Mouse (Mus musculus) right cerebral cortex, postnatal 10 days (tissue): ENCODE results near the gene Gm17622.

Experiments used
- DNase-seq, 2 experiments: peaks; one replicate each; pipeline ENCODE4 v3.0.0; 2021; ENCODE audit warnings: low spot score in 2 of 2

Gm17622 gene

DNA sequence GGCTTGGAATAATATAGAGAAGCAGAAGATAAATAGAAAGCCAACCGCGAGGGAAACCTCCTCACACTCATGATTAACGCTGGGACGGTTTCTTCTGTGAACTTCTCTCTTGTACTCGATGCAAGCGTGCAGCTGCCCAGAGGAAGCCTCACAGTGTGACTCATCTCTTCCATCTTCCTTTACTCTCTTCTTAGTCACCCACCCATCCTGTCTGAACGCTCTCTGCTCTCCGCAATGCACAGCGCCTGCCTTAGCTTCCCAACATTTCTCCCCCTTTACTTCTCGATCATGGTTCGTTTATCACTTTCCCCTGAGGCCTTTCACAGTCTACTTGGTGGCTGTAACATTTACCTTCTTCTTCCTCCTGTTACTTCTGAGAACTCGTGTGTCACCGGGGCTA is 20.1 kb downstream of the Gm17622 start:
- no peak for DNase-seq

DNA sequence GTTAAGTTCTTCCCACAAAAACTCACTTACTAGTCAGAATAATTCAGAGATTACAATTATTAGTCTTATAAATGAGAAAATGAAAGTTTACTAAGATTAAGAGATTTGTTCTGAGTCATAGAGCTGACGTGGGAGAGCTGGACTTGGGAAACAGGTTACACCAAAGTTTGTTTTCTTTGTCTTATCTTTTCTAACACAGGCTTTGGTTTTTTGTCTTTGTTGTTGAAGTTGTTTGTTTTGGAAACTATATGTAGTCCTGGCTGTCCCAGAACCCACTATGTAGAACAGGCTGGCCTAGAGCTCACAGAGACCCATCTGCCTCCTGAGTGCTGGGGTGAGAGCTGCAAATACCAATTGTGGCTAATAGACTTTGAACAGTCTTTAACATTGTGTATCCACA is 20.7 kb downstream of the Gm17622 start:
- DNase-seq, result no peak

- DNase-seq, result no peak
These were observed 21.4 kb downstream of the Gm17622 start for GRCm38 (mm10) chr13:96511893-96512292.

- DNase-seq, result no peak
These were observed 23.8 kb downstream of the Gm17622 start for GRCm38 (mm10) chr13:96514154-96514942.

GRCm38 (mm10) chr13:96516249-96516648 is 25.7 kb downstream of the Gm17622 start:
- no peak for DNase-seq

DNA sequence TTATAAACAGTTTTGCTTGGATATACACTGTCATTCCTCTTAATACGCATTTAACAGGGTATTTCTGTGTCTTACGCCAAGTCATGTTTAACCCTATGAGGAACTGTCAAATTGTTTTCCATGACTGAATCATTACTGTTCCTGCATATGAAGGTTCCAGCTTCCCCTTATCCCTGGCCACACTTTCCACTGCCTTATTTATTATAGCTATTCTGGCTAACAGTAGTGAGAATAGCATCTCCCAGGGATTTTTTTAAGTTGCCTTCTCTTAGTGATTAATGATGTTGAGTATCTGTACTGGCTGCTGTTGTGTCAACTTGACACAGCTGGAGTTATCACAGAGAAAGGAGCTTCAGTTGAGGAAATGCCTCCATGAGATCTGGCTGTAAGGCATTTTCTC is 26.8 kb downstream of the Gm17622 start:
- DNase-seq, result no peak

- no peak for DNase-seq
These were observed 30.8 kb downstream of the Gm17622 start for GRCm38 (mm10) chr13:96521294-96521693.

DNA sequence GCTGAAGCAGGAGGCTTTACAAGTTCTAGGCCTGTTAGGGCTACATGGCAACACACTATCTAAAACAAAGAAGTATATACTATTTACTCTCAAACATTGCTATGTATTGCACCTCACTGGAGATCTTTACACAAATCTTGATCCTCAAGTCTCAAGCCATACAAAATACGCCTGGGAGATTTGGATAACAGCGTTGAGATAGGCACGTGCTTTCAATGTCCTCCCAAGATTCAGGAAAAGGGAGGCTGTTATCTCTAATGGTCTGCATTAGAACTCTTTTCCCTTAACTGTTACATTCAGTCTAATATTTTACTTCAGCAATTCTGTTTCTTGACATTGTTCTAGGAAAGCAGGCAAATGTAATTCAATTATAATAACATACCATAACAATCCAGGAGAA is 36.5 kb downstream of the Gm17622 start:
- DNase-seq, result no peak

GRCm38 (mm10) chr13:96527856-96528255 is 37.3 kb downstream of the Gm17622 start:
- no peak for DNase-seq

DNA sequence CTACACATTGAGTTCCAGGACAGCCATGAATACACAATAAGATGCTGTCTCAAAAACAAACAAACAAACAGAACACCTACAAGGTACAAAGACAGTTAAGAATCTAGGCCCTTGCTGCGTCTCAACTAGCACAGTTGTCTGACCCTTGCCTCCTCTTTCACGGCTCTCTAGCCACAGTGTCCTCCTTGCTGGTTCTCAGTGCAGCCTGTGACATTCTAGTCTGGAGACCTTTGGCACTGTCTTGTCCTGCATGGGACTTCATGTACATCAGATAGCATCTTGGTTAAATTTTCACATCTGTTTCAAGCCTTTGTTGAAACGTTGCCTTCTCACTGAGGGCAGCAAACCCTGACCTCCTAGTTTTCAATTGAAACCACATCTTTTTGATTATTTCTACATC is 38.2 kb downstream of the Gm17622 start:
- no peak for DNase-seq

- no peak for DNase-seq
These were observed 39.0 kb downstream of the Gm17622 start for GRCm38 (mm10) chr13:96529542-96529941.

GRCm38 (mm10) chr13:96530064-96530463 is 39.5 kb downstream of the Gm17622 start:
- no peak for DNase-seq

GRCm38 (mm10) chr13:96532176-96532575 is 41.6 kb downstream of the Gm17622 start:
- no peak for DNase-seq

- DNase-seq, result no peak
These were observed 43.2 kb downstream of the Gm17622 start for GRCm38 (mm10) chr13:96533742-96534141.

GRCm38 (mm10) chr13:96536821-96537572 is 46.5 kb downstream of the Gm17622 start:
- no peak for DNase-seq

DNA sequence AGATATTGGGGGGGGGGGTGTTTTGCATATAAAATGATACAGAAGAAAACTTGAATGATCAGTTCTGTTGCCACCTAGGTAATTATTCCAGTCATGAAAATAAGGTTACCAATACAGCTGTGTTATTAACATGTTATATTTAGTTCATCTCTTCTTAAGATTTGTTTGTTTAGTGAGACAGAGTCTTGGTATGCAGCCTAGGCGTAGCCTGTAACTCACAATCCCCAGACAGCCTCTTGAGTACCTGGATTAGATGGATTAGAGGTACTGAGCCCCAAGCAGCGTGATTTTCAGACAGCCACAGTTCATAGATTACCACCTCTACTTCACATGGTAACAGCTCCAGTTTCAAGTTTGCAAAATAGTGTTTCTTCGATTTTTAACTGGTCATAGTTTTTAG is 47.6 kb downstream of the Gm17622 start:
- DNase-seq, result no peak
